Mouse (Mus musculus) midbrain, embryonic 11.5 days (tissue): ENCODE results near the gene Tanc1. TPM values are rescaled to one million over a fixed set of nuclear protein-coding genes. Genes with fewer than 3 reads are reported as not detected.
A peak's percentile ranks its signal among the peaks of the same experiment; 100 is the strongest.

Experiments
- ATAC-seq: fragments of 200-750 bp; cut with Nextera tagmentation; 2 replicates; pipeline ENCODE4 v1.8.0; 2017; ENCODE audit warnings: moderate TSS enrichment, moderate library complexity; ENCODE audit not compliant: low FRiP score
- DNase-seq: peaks from one replicate; pipeline ENCODE4 v3.0.0; 2015; ENCODE audit warnings: low spot score; ENCODE audit errors: missing footprints
- H3K27ac ChIP-seq: fragments of 300-500 bp; sonication (generic); 2 replicates; pipeline ENCODE4 v1.5.1; 2014; ENCODE audit warnings: low read depth, low read length
- H3K27me3 ChIP-seq: fragments of 300-500 bp; sonication (generic); 2 replicates; pipeline ENCODE4 v1.6.1; 2014; ENCODE audit warnings: mild to moderate bottlenecking, low read length, moderate library complexity, mixed read lengths; ENCODE audit not compliant: control insufficient read depth, insufficient read depth
- H3K36me3 ChIP-seq: fragments of 300-500 bp; sonication (generic); 2 replicates; pipeline ENCODE4 v1.6.1; 2014; ENCODE audit warnings: mild to moderate bottlenecking, low read length, moderate library complexity, mixed read lengths; ENCODE audit not compliant: control insufficient read depth, insufficient read depth
- H3K4me1 ChIP-seq: fragments of 300-500 bp; sonication (generic); 2 replicates; pipeline ENCODE4 v1.6.1; 2014; ENCODE audit warnings: low read length; ENCODE audit not compliant: control insufficient read depth, insufficient read depth
- H3K4me2 ChIP-seq: fragments of 300-500 bp; sonication (generic); 2 replicates; pipeline ENCODE4 v1.6.1; 2014; ENCODE audit warnings: mild to moderate bottlenecking, moderate library complexity
- H3K4me3 ChIP-seq: fragments of 300-500 bp; sonication (generic); 2 replicates; pipeline ENCODE4 v1.5.1; 2014; ENCODE audit warnings: low read depth, low read length
- H3K9ac ChIP-seq: fragments of 300-500 bp; sonication (generic); 2 replicates; pipeline ENCODE4 v1.6.1; 2014; ENCODE audit warnings: low read length
- H3K9me3 ChIP-seq: fragments of 300-500 bp; sonication (generic); 2 replicates; pipeline ENCODE4 v1.6.1; 2016; ENCODE audit warnings: low read length; ENCODE audit not compliant: control insufficient read depth
- WGBS: fragments of 180-500 bp; shearing (Covaris S2); extraction: QIAGEN DNeasy Blood & Tissue Kit; methylation state at CpG from one replicate; pipeline ENCODE4 v1.1.7; 2014; 5-methylcytosine and 5-hydroxymethylcytosine counted together
- polyA plus RNA-seq: library from polyadenylated mRNA; unstranded; fragments of >200 nt; fragmentation: Nextera tagmentation; extraction: Ambion mirVana; gene quantifications from 2 replicates; pipeline ENCODE4 v1.2.1, GENCODE M21; 2014

Tanc1 gene
- polyA plus RNA-seq, 1 experiment from 2014 or later: 6.7 TPM

DNA sequence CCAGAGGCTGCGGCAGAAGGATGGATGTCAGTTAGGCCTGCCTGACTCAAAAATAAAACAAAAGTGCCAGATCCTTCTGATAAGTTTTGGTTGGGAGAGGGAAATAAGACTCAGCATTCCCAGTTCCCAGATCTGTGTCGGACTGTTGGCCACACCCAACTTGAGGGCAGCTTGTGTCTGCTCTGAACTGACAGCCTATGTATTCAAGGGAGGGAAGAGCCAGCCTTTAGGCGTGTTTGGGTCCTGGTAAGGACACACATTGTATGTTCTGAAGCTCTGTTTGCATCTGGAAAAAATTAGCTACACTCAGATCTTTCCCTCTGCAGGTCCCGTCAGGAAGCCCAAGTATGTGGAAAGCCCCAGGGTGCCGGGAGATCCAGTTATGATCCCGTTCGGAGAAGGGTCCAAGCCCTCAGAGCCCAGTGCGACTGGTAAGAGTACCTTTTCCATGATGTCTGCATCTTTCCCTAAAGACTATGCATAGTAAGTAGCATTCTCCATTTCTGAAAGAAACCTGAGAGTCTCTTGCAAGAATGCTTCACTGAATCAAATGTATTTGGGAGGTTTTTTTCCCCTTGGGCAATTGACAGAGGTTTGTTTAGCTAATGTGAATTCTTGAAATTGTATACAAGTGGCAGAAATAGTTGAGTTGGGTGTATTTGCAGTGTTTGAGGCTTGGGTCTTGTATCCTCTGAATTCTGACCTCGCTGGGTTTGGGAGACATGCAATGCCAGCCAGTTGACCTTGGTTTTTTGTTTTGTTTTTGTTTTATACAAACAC lies 146.5 kb downstream of the Tanc1 start:
- H3K36me3 ChIP-seq: no peaks in the 10 kb centered on the region
- H3K4me2 ChIP-seq: no peak overlapping the region
- ATAC-seq (no peak), DNase-seq (no peak)
- no peak overlapping the region for H3K9ac ChIP-seq
- no peaks in the 10 kb centered on the region for H3K27me3 ChIP-seq
- H3K4me1 ChIP-seq: no peaks in the 10 kb centered on the region
- WGBS: 80% methylated on average over 9 of the region's 9 CpGs
- H3K9me3 ChIP-seq: no peaks in the 10 kb centered on the region
- H3K4me3 ChIP-seq: no peak overlapping the region
- no peak overlapping the region for H3K27ac ChIP-seq

DNA sequence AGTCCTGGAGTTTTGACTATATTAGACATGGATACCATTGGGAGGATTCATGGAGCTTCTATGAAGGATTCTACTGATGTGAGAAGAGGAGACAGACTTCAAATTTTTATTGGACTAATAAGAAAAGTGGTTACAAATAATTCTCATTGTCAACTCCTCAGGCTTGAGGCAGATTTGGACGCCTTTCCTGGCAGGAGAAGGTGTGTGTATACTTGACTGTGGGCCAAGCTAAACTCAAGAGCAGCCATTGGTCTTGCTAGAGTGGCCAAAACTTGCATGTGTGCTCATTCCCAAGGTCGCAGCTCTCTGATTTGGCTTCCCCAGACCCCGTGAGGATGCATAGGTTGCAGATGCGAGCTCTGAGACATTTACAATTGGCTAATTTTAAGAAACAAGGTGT lies 148.9 kb downstream of the Tanc1 start:
- 91% methylated on average over 4 of the region's 4 CpGs for WGBS
- no peak overlapping the region for H3K4me2 ChIP-seq
- no peak overlapping the region for H3K27ac ChIP-seq
- no peaks in the 10 kb centered on the region for H3K9me3 ChIP-seq
- H3K4me1 ChIP-seq: peaks cover 2% of the 10 kb centered on the region; the same call in 1 of the 2 replicates
- ATAC-seq (no peak), DNase-seq (no peak)
- H3K36me3 ChIP-seq: no peaks in the 10 kb centered on the region
- no peak overlapping the region for H3K9ac ChIP-seq
- H3K4me3 ChIP-seq: no peak overlapping the region
- no peaks in the 10 kb centered on the region for H3K27me3 ChIP-seq

DNA sequence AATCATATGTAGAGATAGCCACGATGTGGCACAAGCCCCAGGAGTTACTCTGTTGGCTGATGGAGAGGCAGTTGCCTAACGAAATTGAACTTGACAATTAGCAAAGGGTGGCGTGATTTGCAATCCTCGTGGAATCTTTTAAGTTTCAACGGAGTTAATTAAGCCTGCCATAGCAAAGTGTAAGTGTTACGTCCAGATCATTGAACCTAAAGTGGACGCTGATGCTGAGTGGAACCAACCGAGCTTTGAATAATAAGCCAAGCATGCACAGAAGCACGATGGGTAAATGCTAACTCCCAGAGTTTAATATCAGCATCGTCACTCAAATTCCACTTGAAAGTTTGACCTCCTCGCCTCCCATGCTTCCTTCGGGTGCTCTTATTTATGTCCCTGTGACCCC lies 149.3 kb downstream of the Tanc1 start:
- no peak for DNase-seq
- peaks cover 2% of the 10 kb centered on the region; the same call in 1 of the 2 replicates for H3K4me1 ChIP-seq
- WGBS: 75% methylated on average over 12 of the region's 12 CpGs
- H3K27me3 ChIP-seq: no peaks in the 10 kb centered on the region
- ATAC-seq: no peak
- no peaks in the 10 kb centered on the region for H3K9me3 ChIP-seq
- no peak overlapping the region for H3K4me2 ChIP-seq
- no peak overlapping the region for H3K4me3 ChIP-seq
- no peaks in the 10 kb centered on the region for H3K36me3 ChIP-seq
- no peak overlapping the region for H3K9ac ChIP-seq
- H3K27ac ChIP-seq: no peak overlapping the region

GRCm38 (mm10) chr2:59762277-59762676 lies 150.4 kb downstream of the Tanc1 start:
- WGBS: 91% methylated on average over 5 of the region's 5 CpGs
- ATAC-seq (no peak), DNase-seq (no peak)

DNA sequence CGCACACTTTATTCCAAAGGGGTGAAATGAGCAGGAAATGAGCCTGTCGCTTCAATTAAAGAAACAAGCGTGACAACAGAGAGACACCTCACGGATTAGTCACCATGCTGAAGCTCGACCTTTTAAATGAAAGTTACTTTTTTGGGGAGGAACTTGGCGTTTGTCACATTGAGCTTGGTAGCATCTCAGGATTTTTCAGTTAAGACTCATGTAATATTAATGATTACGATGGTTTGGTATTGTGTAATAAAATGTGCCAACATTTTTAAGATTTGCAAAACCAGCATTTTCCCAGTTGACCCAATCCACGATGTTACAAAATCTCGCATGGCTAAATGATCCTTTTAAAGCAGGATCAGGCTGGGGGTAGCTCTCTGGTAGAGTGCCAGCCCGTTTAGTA lies 153.8 kb downstream of the Tanc1 start:
- peaks cover 2% of the 10 kb centered on the region; the same call in 1 of the 2 replicates for H3K4me1 ChIP-seq
- no peak for DNase-seq
- H3K27me3 ChIP-seq: no peaks in the 10 kb centered on the region
- no peak overlapping the region for H3K4me3 ChIP-seq
- no peaks in the 10 kb centered on the region for H3K9me3 ChIP-seq
- WGBS: 65% methylated on average over 10 of the region's 10 CpGs
- H3K4me2 ChIP-seq: no peak overlapping the region
- no peak for ATAC-seq
- no peak overlapping the region for H3K27ac ChIP-seq
- H3K36me3 ChIP-seq: no peaks in the 10 kb centered on the region
- no peak overlapping the region for H3K9ac ChIP-seq

More at GRCm38 (mm10) chr2:59762277-59762676, 150.4 kb downstream of the Tanc1 start:
- Histone ChIP-seq H3K4me2 (no peak overlapping the region), H3K36me3 (no peaks in the 10 kb centered on the region), H3K4me3 (no peak overlapping the region), H3K27ac (no peak overlapping the region), H3K9me3 (no peaks in the 10 kb centered on the region), H3K9ac (no peak overlapping the region), H3K27me3 (no peaks in the 10 kb centered on the region), H3K4me1 (peaks cover 2% of the 10 kb centered on the region; the same call in 1 of the 2 replicates)

DNA sequence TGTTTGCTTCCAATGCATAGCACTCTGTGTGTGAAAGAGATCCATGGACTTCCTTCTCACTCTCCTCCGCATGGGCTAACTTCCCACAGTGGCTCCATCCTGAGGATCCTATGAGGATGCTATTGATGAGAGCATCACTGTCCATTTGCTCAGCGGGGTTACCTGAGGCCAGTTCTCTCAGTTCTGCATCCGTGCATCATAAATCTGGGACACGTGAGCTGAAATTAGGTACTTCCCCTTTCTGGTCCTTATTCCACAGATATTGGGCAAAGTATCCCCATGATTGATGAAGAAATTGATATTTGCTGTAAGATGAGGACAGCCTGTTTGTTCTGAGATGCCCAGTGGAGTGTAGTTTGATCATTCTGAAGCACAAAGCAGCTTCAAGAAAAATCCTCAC lies 156.1 kb downstream of the Tanc1 start:
- DNase-seq (no peak), ATAC-seq (no peak)
- Histone ChIP-seq H3K4me2 (no peak overlapping the region), H3K9me3 (no peaks in the 10 kb centered on the region), H3K27me3 (no peaks in the 10 kb centered on the region), H3K4me3 (no peak overlapping the region), H3K4me1 (peaks cover 11% of the 10 kb centered on the region), H3K36me3 (no peaks in the 10 kb centered on the region), H3K27ac (no peak overlapping the region), H3K9ac (no peak overlapping the region)
- 89% methylated on average over 4 of the region's 4 CpGs for WGBS

DNA sequence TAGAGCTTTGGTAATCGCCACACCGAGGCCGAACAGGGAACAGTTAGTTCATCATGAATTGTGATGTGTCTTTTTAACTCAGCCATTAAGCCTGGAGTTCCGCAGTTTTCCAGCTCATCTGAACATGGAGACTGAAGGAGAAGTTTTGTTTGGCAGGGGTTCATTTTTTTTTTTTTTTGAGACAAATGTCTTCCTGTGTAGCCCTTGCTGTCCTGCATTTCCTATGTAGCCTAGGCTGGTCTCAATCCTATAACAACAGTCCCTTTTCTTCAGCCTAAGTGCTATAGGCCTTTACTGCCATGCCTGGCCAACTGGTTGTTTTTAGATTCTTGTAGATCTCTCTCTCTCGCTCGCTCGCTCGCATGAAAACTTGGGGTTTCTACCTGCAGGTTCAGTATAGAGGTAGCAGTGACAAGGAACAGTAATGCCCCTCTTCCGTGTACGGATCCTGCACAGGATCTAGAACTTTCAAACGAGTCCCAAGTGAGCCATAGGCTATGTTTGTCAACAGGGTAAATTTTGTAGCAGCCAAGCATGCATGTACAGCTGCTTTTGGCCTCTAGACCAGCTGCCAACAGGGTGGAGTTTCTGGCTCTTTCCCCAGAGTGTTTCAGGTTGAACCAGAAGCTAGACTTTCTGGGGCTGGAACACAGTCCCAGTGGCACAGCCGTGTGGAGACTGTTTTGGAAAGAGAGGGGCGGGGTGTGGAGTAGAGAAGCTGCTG lies 157.0 kb downstream of the Tanc1 start:
- ATAC-seq (no peak), DNase-seq (no peak)
- WGBS: 92% methylated on average over 13 of the region's 13 CpGs

GRCm38 (mm10) chr2:59769385-59769735 lies 157.5 kb downstream of the Tanc1 start:
- Histone ChIP-seq H3K4me1 (peaks cover 11% of the 10 kb centered on the region), H3K36me3 (no peaks in the 10 kb centered on the region), H3K4me3 (no peak overlapping the region), H3K4me2 (no peak overlapping the region), H3K9me3 (no peaks in the 10 kb centered on the region), H3K9ac (no peak overlapping the region), H3K27ac (no peak overlapping the region), H3K27me3 (no peaks in the 10 kb centered on the region)
- DNase-seq (no peak), ATAC-seq (no peak)
- 94% methylated on average over 3 of the region's 3 CpGs for WGBS

More for the DNA sequence above, 157.0 kb downstream of the Tanc1 start:
- H3K9me3 ChIP-seq: no peaks in the 10 kb centered on the region
- no peak overlapping the region for H3K4me3 ChIP-seq
- H3K4me1 ChIP-seq: peaks cover 11% of the 10 kb centered on the region
- H3K27me3 ChIP-seq: no peaks in the 10 kb centered on the region
- no peak overlapping the region for H3K9ac ChIP-seq
- no peak overlapping the region for H3K27ac ChIP-seq
- H3K36me3 ChIP-seq: no peaks in the 10 kb centered on the region
- H3K4me2 ChIP-seq: no peak overlapping the region

GRCm38 (mm10) chr2:59771708-59772107 lies 159.9 kb downstream of the Tanc1 start:
- ATAC-seq (0 out of 2 replicates have a peak, but pooled peaks have one; percentile 35), DNase-seq (no peak)
- no peak overlapping the region for H3K4me2 ChIP-seq
- H3K27ac ChIP-seq: no peak overlapping the region
- peaks cover 9% of the 10 kb centered on the region for H3K4me1 ChIP-seq
- no peaks in the 10 kb centered on the region for H3K27me3 ChIP-seq
- WGBS: 81% methylated on average over 8 of the region's 8 CpGs
- H3K9me3 ChIP-seq: no peaks in the 10 kb centered on the region
- no peak overlapping the region for H3K9ac ChIP-seq
- H3K36me3 ChIP-seq: no peaks in the 10 kb centered on the region
- H3K4me3 ChIP-seq: no peak overlapping the region
